In the genomic region with DNA sequence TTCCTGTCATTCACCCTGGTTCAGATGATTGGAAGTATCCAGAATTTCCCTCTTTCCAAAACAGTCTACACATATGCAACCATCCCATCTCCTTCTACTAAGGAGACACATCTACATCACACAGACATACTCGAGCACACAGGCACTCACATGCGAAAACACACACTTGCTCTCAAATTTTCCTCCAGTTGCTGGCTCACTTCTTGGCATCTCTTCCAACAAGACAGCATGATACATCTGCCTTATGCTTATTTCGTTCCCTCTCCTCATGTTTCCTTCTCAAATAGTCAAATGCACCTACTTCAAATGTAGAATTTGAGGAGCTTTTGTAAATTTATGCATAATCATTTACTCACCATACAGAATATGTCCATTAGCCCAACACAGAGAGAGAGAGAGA, we compare ENCODE assay signal across 30 mouse cellular contexts. TPM values are rescaled to one million over a fixed set of nuclear protein-coding genes. Genes with fewer than 3 reads are reported as not detected.
"Had no signal": no experiment of that assay in that cellular context is flagged by ENCODE, and none has a peak within 500 bp of the region (broad histone marks: within the 10 kb centered on the region; RNA-seq: fewer than 3 reads in every experiment).

No protein-coding gene starts in this region.

- H3K4me3 ChIP-seq: heart, adult 2 months; heart, embryonic 13.5 days; heart, embryonic 15.5 days; intestine, embryonic 15.5 days; layer of hippocampus, adult 2 months; left cerebral cortex, adult 2 months; limb, embryonic 10.5 days; limb, embryonic 12.5 days; liver, embryonic 13.5 days; liver, embryonic 15.5 days had no signal

- H3K36me3 ChIP-seq: heart, embryonic 13.5 days; heart, embryonic 15.5 days; intestine, embryonic 15.5 days; limb, embryonic 10.5 days; limb, embryonic 12.5 days; liver, embryonic 13.5 days; liver, embryonic 15.5 days had no signal

- ATAC-seq: hindbrain, embryonic 16.5 days; inflammation-experienced regulatory T-cells, adult 6 months; intestine, embryonic 15.5 days; intestine, postnatal 0 days had no signal

- H3K27me3 ChIP-seq: heart, embryonic 15.5 days; intestine, embryonic 15.5 days; liver, embryonic 13.5 days; liver, embryonic 15.5 days had no signal

- H3K4me2 ChIP-seq: heart, embryonic 11.5 days; heart, embryonic 13.5 days; heart, embryonic 15.5 days; hindbrain, embryonic 14.5 days; intestine, embryonic 15.5 days; limb, embryonic 12.5 days; liver, embryonic 11.5 days; liver, embryonic 13.5 days; liver, embryonic 15.5 days had no signal

- H3K27ac ChIP-seq: heart, adult 2 months; heart, embryonic 13.5 days; heart, embryonic 15.5 days; hindbrain, embryonic 14.5 days; intestine, embryonic 15.5 days; layer of hippocampus, adult 2 months; left cerebral cortex, adult 2 months; limb, embryonic 10.5 days; limb, embryonic 12.5 days; liver, embryonic 13.5 days; liver, embryonic 15.5 days had no signal

- H3K9me3 ChIP-seq: heart, embryonic 13.5 days; heart, embryonic 15.5 days; intestine, embryonic 15.5 days; limb, embryonic 10.5 days; limb, embryonic 12.5 days; liver, embryonic 13.5 days; liver, embryonic 15.5 days had no signal

- H3K4me1 ChIP-seq: heart, embryonic 13.5 days; heart, embryonic 15.5 days; intestine, embryonic 15.5 days; limb, embryonic 10.5 days; limb, embryonic 12.5 days; liver, embryonic 13.5 days; liver, embryonic 15.5 days had no signal

- DNase-seq: gastrocnemius, postnatal 14 days; gastrocnemius, postnatal 36 days; heart, adult 11 months; heart, adult 2 months; heart, postnatal 14 days; heart, postnatal 36 days; kidney, adult 18-20 months; kidney, adult 8-10 months; kidney, postnatal 10 days; kidney, postnatal 25 days; kidney, postnatal 4 days; liver; liver, embryonic 13.5 days had no signal

- H3K9ac ChIP-seq: heart, embryonic 13.5 days; heart, embryonic 15.5 days; hindbrain, embryonic 14.5 days; intestine, embryonic 15.5 days; limb, embryonic 12.5 days; liver, embryonic 13.5 days; liver, embryonic 15.5 days had no signal

RNA-seq across cellular contexts. Expression of a gene that starts 33.0 kb away (rescaled TPM):
- total RNA-seq: heart, adult 2 months; hematopoietic stem cell, adult 5-6 weeks had no signal
- polyA plus RNA-seq: heart, adult 2 months; heart, embryonic 11.5 days; hindbrain, embryonic 11.5 days; intestine, embryonic 15.5 days; intestine, postnatal 0 days; kidney, embryonic 14.5 days; limb, embryonic 10.5 days; limb, embryonic 12.5 days; liver, embryonic 11.5 days; liver, embryonic 13.5 days; liver, embryonic 15.5 days had no signal
